Mouse (Mus musculus) liver, postnatal 0 days (tissue): ENCODE results near the gene Cybb. TPM values are rescaled to one million over a fixed set of nuclear protein-coding genes. Genes with fewer than 3 reads are reported as not detected.

Source experiments
- ATAC-seq: fragments of 200-750 bp; cut with Nextera tagmentation; 2 replicates; pipeline ENCODE4 v1.8.0; 2017; ENCODE audit warnings: mild to moderate bottlenecking, moderate library complexity
- DNase-seq: peaks from one replicate; pipeline ENCODE4 v3.0.0-alpha.2; 2016
- H3K27ac ChIP-seq: fragments of 300-500 bp; sonication (generic); 2 replicates; pipeline ENCODE4 v1.5.1; 2014; ENCODE audit warnings: antibody characterized with exemption, moderate library complexity, mild to moderate bottlenecking, low read depth
- H3K27me3 ChIP-seq: fragments of 300-500 bp; sonication (generic); 2 replicates; pipeline ENCODE4 v1.6.1; 2014; ENCODE audit warnings: low read length, control low read depth, mixed read lengths; ENCODE audit not compliant: insufficient read depth
- H3K36me3 ChIP-seq: fragments of 300-500 bp; sonication (generic); replicated peaks from 2 replicates; pipeline ENCODE4 v1.6.1; 2014; ENCODE audit warnings: mild to moderate bottlenecking, control low read depth, low read length, moderate library complexity, mixed read lengths; ENCODE audit not compliant: insufficient read depth
- H3K4me1 ChIP-seq: fragments of 300-500 bp; sonication (generic); 2 replicates; pipeline ENCODE4 v1.6.1; 2014; ENCODE audit warnings: antibody characterized with exemption, mild to moderate bottlenecking, control low read depth; ENCODE audit not compliant: insufficient read depth
- H3K4me2 ChIP-seq: fragments of 300-500 bp; sonication (generic); 2 replicates; pipeline ENCODE4 v1.6.1; 2014; ENCODE audit warnings: low read depth, mild to moderate bottlenecking, low read length, moderate library complexity, mixed read lengths
- H3K4me3 ChIP-seq: fragments of 300-500 bp; sonication (generic); 2 replicates; pipeline ENCODE4 v1.5.1; 2014; ENCODE audit warnings: low read depth, low read length
- H3K9ac ChIP-seq: fragments of 300-500 bp; sonication (generic); replicated peaks from 2 replicates; pipeline ENCODE4 v1.6.1; 2014; ENCODE audit warnings: mild to moderate bottlenecking, moderate library complexity
- H3K9me3 ChIP-seq: fragments of 300-500 bp; sonication (generic); 2 replicates; pipeline ENCODE4 v1.6.1; 2016; ENCODE audit warnings: mild to moderate bottlenecking, control low read depth, low read length, mixed read lengths
- CTCF ChIP-seq: sonication (generic); IDR thresholded peaks from 2 replicates; pipeline ENCODE4 v1.5.1; 2016; ENCODE audit warnings: antibody characterized with exemption, low read depth
- EP300 ChIP-seq: IDR thresholded peaks from 2 replicates; pipeline ENCODE4 v1.6.1; 2016; ENCODE audit warnings: antibody characterized with exemption, low read depth, mild to moderate bottlenecking
- WGBS: fragments of 180-500 bp; shearing (Covaris S2); extraction: QIAGEN DNeasy Blood & Tissue Kit; methylation state at CpG from one replicate; pipeline ENCODE4 v1.1.7; 2014; ENCODE audit not compliant: insufficient replicate concordance; 5-methylcytosine and 5-hydroxymethylcytosine counted together
- polyA plus RNA-seq: library from polyadenylated mRNA; unstranded; fragments of >200 nt; fragmentation: Nextera tagmentation; extraction: Ambion mirVana; gene quantifications from 2 replicates; pipeline ENCODE4 v1.2.1, GENCODE M21; 2015

Cybb gene
- polyA plus RNA-seq, 1 experiment from 2014 or later: 23.8 TPM

- Histone ChIP-seq H3K4me1 (no peaks in the 10 kb centered on the region), H3K4me3 (no peak overlapping the region), H3K9me3 (no peaks in the 10 kb centered on the region), H3K4me2 (no peak overlapping the region), H3K27ac (no peak overlapping the region), H3K9ac (no peak overlapping the region), H3K27me3 (no peaks in the 10 kb centered on the region), H3K36me3 (no peaks in the 10 kb centered on the region)
- WGBS: 34% methylated on average over 3 of the region's 3 CpGs
- peak; percentile 15 for DNase-seq
- TF ChIP-seq CTCF (peak; percentile 27; the same call in 1 of the 2 replicates), EP300 (no peak)
- ATAC-seq: no peak
Measured at GRCm38 (mm10) chrX:9470811-9471388, 16.7 kb downstream of the Cybb start.

DNA sequence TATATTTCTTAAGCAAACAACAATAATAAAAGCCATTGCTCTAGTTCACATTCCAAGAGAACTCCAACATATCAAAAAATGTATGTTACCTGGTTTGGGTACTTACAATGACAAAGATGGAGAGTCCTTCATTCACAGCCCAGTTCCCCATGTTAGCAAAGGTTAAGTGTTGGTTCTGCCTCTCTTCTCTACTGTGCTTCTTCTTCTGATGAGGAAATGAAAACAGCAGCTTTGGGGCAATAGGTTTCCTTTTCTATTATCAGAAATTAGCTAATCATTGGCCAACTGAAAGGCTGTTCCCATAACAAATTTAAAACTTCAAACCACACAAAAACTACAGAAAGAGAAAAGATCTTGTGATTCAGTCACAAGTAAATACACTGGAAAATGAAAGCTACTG is 18.5 kb downstream of the Cybb start:
- H3K27ac ChIP-seq: 0 out of 2 replicates have a peak overlapping the region, but pooled peaks have one; percentile 16
- no peaks in the 10 kb centered on the region for H3K9me3 ChIP-seq
- TF ChIP-seq CTCF (no peak), EP300 (no peak)
- H3K36me3 ChIP-seq: no peaks in the 10 kb centered on the region
- no peak overlapping the region for H3K9ac ChIP-seq
- H3K27me3 ChIP-seq: no peaks in the 10 kb centered on the region
- H3K4me3 ChIP-seq: peak overlapping the region; percentile 26; the same call in 1 of the 2 replicates
- H3K4me1 ChIP-seq: no peaks in the 10 kb centered on the region
- ATAC-seq: no peak
- DNase-seq: no peak
- no peak overlapping the region for H3K4me2 ChIP-seq

DNA sequence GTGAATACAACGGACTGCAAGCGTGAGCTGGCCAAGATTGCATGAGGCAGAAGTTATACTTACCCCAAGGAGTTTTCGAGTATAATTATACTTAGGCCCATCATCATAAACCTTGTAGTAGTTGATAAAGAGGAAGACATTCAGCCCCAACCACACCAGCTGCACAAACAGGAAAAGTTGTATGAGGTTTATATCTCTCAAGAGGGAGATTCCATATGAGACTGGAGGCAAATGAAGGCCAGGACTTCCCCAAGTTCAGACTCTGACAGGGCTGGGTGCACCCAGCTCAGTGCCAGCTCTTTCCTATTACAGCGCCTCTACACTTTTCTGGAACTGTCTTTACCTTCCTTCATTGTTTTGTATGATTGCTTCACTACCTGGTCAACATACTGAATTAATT is 20.6 kb downstream of the Cybb start:
- 61% methylated on average over 4 of the region's 4 CpGs for WGBS
- no peak overlapping the region; the same call in 1 of the 2 replicates for H3K4me3 ChIP-seq
- no peak overlapping the region for H3K27ac ChIP-seq
- H3K9ac ChIP-seq: no peak overlapping the region
- no peak for ATAC-seq
- no peaks in the 10 kb centered on the region for H3K36me3 ChIP-seq
- no peaks in the 10 kb centered on the region for H3K9me3 ChIP-seq
- DNase-seq: no peak
- peak overlapping the region; percentile 18; the same call in 1 of the 2 replicates for H3K4me2 ChIP-seq
- no peak for TF ChIP-seq CTCF
- TF ChIP-seq EP300: no peak
- H3K4me1 ChIP-seq: no peaks in the 10 kb centered on the region
- no peaks in the 10 kb centered on the region for H3K27me3 ChIP-seq

DNA sequence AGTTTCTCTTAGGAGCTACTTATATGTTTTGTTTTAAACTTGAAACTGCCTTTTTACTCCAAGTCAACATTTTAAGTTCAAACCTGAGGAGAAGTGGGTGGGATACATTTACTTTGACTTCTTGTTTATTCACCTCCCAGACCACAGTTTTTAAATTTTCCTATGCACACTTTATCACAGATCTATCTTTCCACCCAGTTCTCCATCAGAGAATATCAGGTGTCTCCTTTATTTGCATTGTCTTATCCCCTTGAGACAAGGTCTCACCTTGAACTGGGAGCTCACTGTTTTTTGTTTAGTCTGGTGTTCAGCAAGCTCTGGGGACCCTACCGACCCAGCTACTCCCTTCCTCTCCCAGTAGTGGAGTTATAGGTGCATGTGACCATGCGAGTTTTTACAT is 21.7 kb downstream of the Cybb start:
- no peak overlapping the region for H3K27ac ChIP-seq
- H3K9me3 ChIP-seq: no peaks in the 10 kb centered on the region
- ATAC-seq: no peak
- WGBS: 48% methylated on average over 2 of the region's 2 CpGs
- TF ChIP-seq CTCF: no peak
- TF ChIP-seq EP300: no peak
- no peaks in the 10 kb centered on the region for H3K27me3 ChIP-seq
- H3K4me1 ChIP-seq: no peaks in the 10 kb centered on the region
- no peak overlapping the region for H3K9ac ChIP-seq
- no peak overlapping the region for H3K4me3 ChIP-seq
- H3K4me2 ChIP-seq: 0 out of 2 replicates have a peak overlapping the region, but pooled peaks have one; percentile 13
- no peaks in the 10 kb centered on the region for H3K36me3 ChIP-seq
- no peak for DNase-seq

GRCm38 (mm10) chrX:9462671-9463070 is 24.9 kb downstream of the Cybb start:
- WGBS: 56% methylated on average over 3 of the region's 3 CpGs

GRCm38 (mm10) chrX:9461399-9461798 is 26.2 kb downstream of the Cybb start:
- H3K9me3 ChIP-seq: no peaks in the 10 kb centered on the region
- ATAC-seq (no peak), DNase-seq (no peak)
- no peaks in the 10 kb centered on the region for H3K27me3 ChIP-seq
- H3K9ac ChIP-seq: no peak overlapping the region
- H3K4me1 ChIP-seq: no peaks in the 10 kb centered on the region
- no peak overlapping the region for H3K4me2 ChIP-seq
- no peaks in the 10 kb centered on the region for H3K36me3 ChIP-seq
- no peak overlapping the region for H3K4me3 ChIP-seq
- H3K27ac ChIP-seq: no peak overlapping the region
- TF ChIP-seq EP300 (no peak), CTCF (no peak)

More at GRCm38 (mm10) chrX:9462671-9463070, 24.9 kb downstream of the Cybb start:
- no peaks in the 10 kb centered on the region for H3K9me3 ChIP-seq
- H3K4me1 ChIP-seq: no peaks in the 10 kb centered on the region
- no peak overlapping the region for H3K4me2 ChIP-seq
- ATAC-seq (no peak), DNase-seq (no peak)
- H3K9ac ChIP-seq: no peak overlapping the region
- TF ChIP-seq EP300 (no peak), CTCF (no peak)
- H3K27me3 ChIP-seq: no peaks in the 10 kb centered on the region
- H3K27ac ChIP-seq: no peak overlapping the region
- H3K4me3 ChIP-seq: no peak overlapping the region
- H3K36me3 ChIP-seq: no peaks in the 10 kb centered on the region

DNA sequence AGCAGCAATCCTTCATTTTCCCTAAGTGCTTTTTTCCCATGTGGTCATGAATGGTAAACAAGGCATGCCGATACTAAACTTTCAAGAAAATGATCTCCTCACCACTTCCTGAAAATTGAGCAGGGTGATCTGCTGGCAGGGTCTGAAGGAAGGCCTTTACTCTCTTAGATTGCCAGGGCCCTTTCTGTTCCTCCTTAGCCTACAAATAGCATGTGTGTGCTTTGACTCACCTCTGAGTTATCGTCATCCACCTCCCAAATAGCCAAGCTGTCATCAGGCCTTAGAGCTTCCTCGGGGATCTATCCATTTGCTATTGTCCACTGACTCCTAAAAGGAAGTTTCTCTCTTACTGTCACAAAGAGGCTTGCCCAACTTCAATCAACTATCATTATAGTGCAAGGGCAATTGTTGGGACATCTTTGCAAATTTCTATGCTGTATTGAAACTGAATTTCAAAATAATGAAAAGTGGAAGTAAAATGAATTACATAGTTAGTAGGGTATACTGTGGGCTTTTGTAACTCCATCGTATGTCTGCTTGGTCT is 27.1 kb downstream of the Cybb start:
- Histone ChIP-seq H3K9ac (no peak overlapping the region), H3K4me3 (no peak overlapping the region), H3K9me3 (no peaks in the 10 kb centered on the region), H3K4me1 (no peaks in the 10 kb centered on the region), H3K27ac (no peak overlapping the region), H3K4me2 (no peak overlapping the region), H3K36me3 (no peaks in the 10 kb centered on the region), H3K27me3 (no peaks in the 10 kb centered on the region)
- DNase-seq (no peak), ATAC-seq (no peak)
- TF ChIP-seq EP300: no peak
- 60% methylated on average over 4 of the region's 4 CpGs for WGBS
